Mouse (Mus musculus) intestine, embryonic 16.5 days (tissue): ENCODE measurements around the gene Vwa7. TPM values are rescaled to one million over a fixed set of nuclear protein-coding genes. Genes with fewer than 3 reads are reported as not detected.
A peak's percentile ranks its signal among the peaks of the same experiment; 100 is the strongest.
"Not testable (repeated sequence)": the region's sequence is repeated elsewhere in the genome, so short reads cannot be mapped to it uniquely, and the experiment has no call there.

Experiments
- ATAC-seq: fragments of 200-750 bp; cut with Nextera tagmentation; 2 replicates; pipeline ENCODE4 v1.8.0; 2017; ENCODE audit warnings: moderate TSS enrichment, moderate library complexity
- H3K27ac ChIP-seq: fragments of 300-500 bp; sonication (generic); 2 replicates; pipeline ENCODE4 v1.5.1; 2014; ENCODE audit warnings: mild to moderate bottlenecking, low read length
- H3K27me3 ChIP-seq: fragments of 300-500 bp; sonication (generic); replicated peaks from 2 replicates; pipeline ENCODE4 v1.6.1; 2014; ENCODE audit warnings: low read length, control low read depth, mixed read lengths; ENCODE audit not compliant: control insufficient read depth, insufficient read depth
- H3K36me3 ChIP-seq: fragments of 300-500 bp; sonication (generic); 2 replicates; pipeline ENCODE4 v1.6.1; 2014; ENCODE audit warnings: low read length, control low read depth; ENCODE audit not compliant: control insufficient read depth, insufficient read depth
- H3K4me1 ChIP-seq: fragments of 300-500 bp; sonication (generic); 2 replicates; pipeline ENCODE4 v1.6.1; 2014; ENCODE audit warnings: low read length, control low read depth, mixed read lengths; ENCODE audit not compliant: control insufficient read depth, insufficient read depth
- H3K4me2 ChIP-seq: fragments of 300-500 bp; sonication (generic); 2 replicates; pipeline ENCODE4 v1.6.1; 2014; ENCODE audit warnings: low read depth, low read length, control low read depth
- H3K4me3 ChIP-seq: fragments of 300-500 bp; sonication (generic); 2 replicates; pipeline ENCODE4 v1.5.1; 2014; ENCODE audit warnings: mild to moderate bottlenecking, low read length
- H3K9ac ChIP-seq: fragments of 300-500 bp; sonication (generic); 2 replicates; pipeline ENCODE4 v1.6.1; 2014; ENCODE audit warnings: low read depth, low read length
- H3K9me3 ChIP-seq: fragments of 300-500 bp; sonication (generic); 2 replicates; pipeline ENCODE4 v1.6.1; 2016; ENCODE audit warnings: low read length, control low read depth; ENCODE audit not compliant: control insufficient read depth
- WGBS: fragments of 180-500 bp; shearing (Covaris S2); extraction: QIAGEN DNeasy Blood & Tissue Kit; methylation state at CpG from one replicate; pipeline ENCODE4 v1.1.7; 2014; 5-methylcytosine and 5-hydroxymethylcytosine counted together
- polyA plus RNA-seq: library from polyadenylated mRNA; unstranded; fragments of >200 nt; fragmentation: Nextera tagmentation; extraction: Ambion mirVana; gene quantifications from 2 replicates; pipeline ENCODE4 v1.2.1, GENCODE M21; 2015

The Vwa7 gene
- polyA plus RNA-seq, 1 experiment from 2014 or later = 0.18 TPM

- Histone ChIP-seq H3K27ac (no peak overlapping the region), H3K4me3 (no peak overlapping the region), H3K4me2 (no peak overlapping the region), H3K36me3 (peaks cover 25% of the 10 kb centered on the region; the same call in 1 of the 2 replicates), H3K4me1 (peaks cover 16% of the 10 kb centered on the region), H3K9ac (no peak overlapping the region), H3K27me3 (no peaks in the 10 kb centered on the region), H3K9me3 (no peaks in the 10 kb centered on the region)
- ATAC-seq = no peak
- WGBS = 90% methylated on average over 10 of the region's 10 CpGs
Measured at GRCm38 (mm10) chr17:35005158-35005557, 11.2 kb upstream of the Vwa7 start.

GRCm38 (mm10) chr17:35005902-35006301, 10.5 kb upstream of the Vwa7 start:
- ATAC-seq = not testable (repeated sequence)

GRCm38 (mm10) chr17:35007387-35007991, 8.9 kb upstream of the Vwa7 start:
- Histone ChIP-seq H3K27ac (no peak overlapping the region), H3K4me1 (peaks cover 12% of the 10 kb centered on the region), H3K4me2 (no peak overlapping the region), H3K9ac (no peak overlapping the region), H3K27me3 (no peaks in the 10 kb centered on the region), H3K4me3 (no peak overlapping the region), H3K9me3 (no peaks in the 10 kb centered on the region), H3K36me3 (peaks cover 40% of the 10 kb centered on the region)
- no peak for ATAC-seq
- 97% methylated on average over 7 of the region's 7 CpGs for WGBS

More at GRCm38 (mm10) chr17:35005902-35006301, 10.5 kb upstream of the Vwa7 start:
- not testable (repeated sequence) for H3K9ac ChIP-seq, H3K27ac ChIP-seq, H3K4me2 ChIP-seq, H3K4me3 ChIP-seq, H3K27me3 ChIP-seq, H3K9me3 ChIP-seq
- Histone ChIP-seq H3K4me1 (peaks cover 16% of the 10 kb centered on the region), H3K36me3 (peaks cover 32% of the 10 kb centered on the region)
- WGBS = 89% methylated on average over 4 of the region's 5 CpGs

GRCm38 (mm10) chr17:35009586-35009985, 6.8 kb upstream of the Vwa7 start:
- no peaks in the 10 kb centered on the region for H3K4me1 ChIP-seq
- WGBS = 92% methylated on average over 7 of the region's 7 CpGs

GRCm38 (mm10) chr17:35011440-35011839, 4.9 kb upstream of the Vwa7 start:
- no peak for ATAC-seq
- Histone ChIP-seq H3K27ac (no peak overlapping the region), H3K9ac (no peak overlapping the region), H3K4me3 (no peak overlapping the region), H3K9me3 (no peaks in the 10 kb centered on the region), H3K4me2 (no peak overlapping the region), H3K27me3 (no peaks in the 10 kb centered on the region), H3K36me3 (peaks cover 49% of the 10 kb centered on the region), H3K4me1 (peaks cover 5% of the 10 kb centered on the region)
- 93% methylated on average over 8 of the region's 8 CpGs for WGBS

More at GRCm38 (mm10) chr17:35009586-35009985, 6.8 kb upstream of the Vwa7 start:
- Histone ChIP-seq H3K36me3 (peaks cover 45% of the 10 kb centered on the region), H3K9ac (no peak overlapping the region), H3K4me2 (no peak overlapping the region), H3K4me3 (no peak overlapping the region), H3K9me3 (no peaks in the 10 kb centered on the region), H3K27ac (no peak overlapping the region), H3K27me3 (no peaks in the 10 kb centered on the region)
- no peak for ATAC-seq

GRCm38 (mm10) chr17:35012430-35012829, 3.9 kb upstream of the Vwa7 start:
- WGBS = 90% methylated on average over 13 of the region's 13 CpGs
- H3K4me1 ChIP-seq = peaks cover 13% of the 10 kb centered on the region
- H3K9me3 ChIP-seq = no peaks in the 10 kb centered on the region
- H3K36me3 ChIP-seq = peaks cover 45% of the 10 kb centered on the region
- no peak overlapping the region for H3K4me2 ChIP-seq
- ATAC-seq = no peak
- H3K9ac ChIP-seq = no peak overlapping the region
- no peak overlapping the region for H3K4me3 ChIP-seq
- H3K27me3 ChIP-seq = no peaks in the 10 kb centered on the region
- no peak overlapping the region for H3K27ac ChIP-seq

GRCm38 (mm10) chr17:35013221-35013620, 3.2 kb upstream of the Vwa7 start:
- Histone ChIP-seq H3K4me1 (peaks cover 13% of the 10 kb centered on the region), H3K27me3 (no peaks in the 10 kb centered on the region), H3K9ac (no peak overlapping the region), H3K9me3 (no peaks in the 10 kb centered on the region), H3K4me3 (no peak overlapping the region), H3K27ac (no peak overlapping the region), H3K36me3 (peaks cover 42% of the 10 kb centered on the region), H3K4me2 (no peak overlapping the region)
- WGBS = 75% methylated on average over 6 of the region's 6 CpGs
- ATAC-seq = no peak

GRCm38 (mm10) chr17:35015296-35015695, 1.1 kb upstream of the Vwa7 start:
- H3K4me1 ChIP-seq = peaks cover 13% of the 10 kb centered on the region
- ATAC-seq = no peak
- no peaks in the 10 kb centered on the region for H3K27me3 ChIP-seq
- no peaks in the 10 kb centered on the region for H3K9me3 ChIP-seq
- 88% methylated on average over 16 of the region's 16 CpGs for WGBS
- no peak overlapping the region for H3K4me3 ChIP-seq
- peaks cover 39% of the 10 kb centered on the region for H3K36me3 ChIP-seq
- H3K27ac ChIP-seq = no peak overlapping the region
- H3K9ac ChIP-seq = no peak overlapping the region
- no peak overlapping the region for H3K4me2 ChIP-seq

- Histone ChIP-seq H3K9me3 (no peaks in the 10 kb centered on the region), H3K4me2 (no peak overlapping the region), H3K9ac (peak overlapping the region; percentile 42; the same call in 1 of the 2 replicates), H3K27ac (no peak overlapping the region), H3K36me3 (peaks cover 29% of the 10 kb centered on the region), H3K4me3 (no peak overlapping the region), H3K27me3 (no peaks in the 10 kb centered on the region), H3K4me1 (peaks cover 24% of the 10 kb centered on the region)
- WGBS = 76% methylated on average over 10 of the region's 10 CpGs
- no peak for ATAC-seq
Measured at GRCm38 (mm10) chr17:35016791-35017705, 669 bp downstream of the Vwa7 start.
